In genomic region chr12:107932140-107932539, GRCm38 (mm10) we compare ENCODE assay signal across 21 mouse cellular contexts.
A peak's percentile ranks its signal among the peaks of the same experiment; 100 is the strongest.
DNase-seq lines count a peak whose midpoint lies in the region; ATAC-seq and TF ChIP-seq lines count a peak whose summit lies in the region.
"Had no signal": no experiment of that assay in that cellular context is flagged by ENCODE, and none has a peak within 500 bp of the region (broad histone marks: within the 10 kb centered on the region; RNA-seq: fewer than 3 reads in every experiment).

No protein-coding gene starts in this region.

- no peaks in the 10 kb centered on the region for H3K36me3 ChIP-seq in limb, embryonic 12.5 days
- H3K36me3 ChIP-seq in limb, embryonic 10.5 days = no peaks in the 10 kb centered on the region
- H3K36me3 ChIP-seq in forebrain, embryonic 10.5 days (replicated peaks) = no peaks in the 10 kb centered on the region
- no peaks in the 10 kb centered on the region for H3K36me3 ChIP-seq in hindbrain, embryonic 14.5 days (replicated peaks; ENCODE audit: control insufficient read depth, insufficient read depth)
- H3K36me3 ChIP-seq: heart, embryonic 10.5 days; intestine, embryonic 15.5 days; liver, embryonic 15.5 days; stomach, embryonic 15.5 days had no signal

- H3K4me3 ChIP-seq in limb, embryonic 12.5 days (replicated peaks) = no peak overlapping the region
- H3K4me3 ChIP-seq in limb, embryonic 10.5 days = no peak overlapping the region
- H3K4me3 ChIP-seq in cortical plate, adult 2 months (ENCODE audit: insufficient read depth, low read length) = no peak overlapping the region
- no peak overlapping the region for H3K4me3 ChIP-seq in forebrain, embryonic 10.5 days
- no peak overlapping the region for H3K4me3 ChIP-seq in hindbrain, embryonic 14.5 days (replicated peaks; ENCODE audit: low read length)
- H3K4me3 ChIP-seq: erythroblast, embryonic 14.5 days; heart, embryonic 10.5 days; intestine, embryonic 15.5 days; left cerebral cortex, adult 2 months; liver, embryonic 15.5 days; megakaryocyte, embryonic 14.5 days; stomach, embryonic 15.5 days had no signal

- no peak overlapping the region for H3K4me2 ChIP-seq in limb, embryonic 12.5 days
- no peak overlapping the region for H3K4me2 ChIP-seq in hindbrain, embryonic 14.5 days (replicated peaks)
- H3K4me2 ChIP-seq: liver, embryonic 15.5 days had no signal

- H3K4me1 ChIP-seq in limb, embryonic 12.5 days (replicated peaks) = peaks cover 71% of the 10 kb centered on the region
- peaks cover 72% of the 10 kb centered on the region for H3K4me1 ChIP-seq in limb, embryonic 10.5 days
- peaks cover 13% of the 10 kb centered on the region for H3K4me1 ChIP-seq in cortical plate, adult 2 months (ENCODE audit: control insufficient read depth, insufficient read depth, low read length)
- peaks cover 92% of the 10 kb centered on the region for H3K4me1 ChIP-seq in forebrain, embryonic 10.5 days
- peaks cover 75% of the 10 kb centered on the region for H3K4me1 ChIP-seq in hindbrain, embryonic 14.5 days (replicated peaks; ENCODE audit: control insufficient read depth, insufficient read depth, low read length)
- H3K4me1 ChIP-seq: liver, embryonic 15.5 days; megakaryocyte, embryonic 14.5 days had no signal

- TF ChIP-seq CTCF in cortical plate, adult 2 months (IDR thresholded peaks at IDR 0.05; ENCODE audit: extremely low read depth, insufficient read depth, low read length) = no peak

- 41% methylated on average over 12 of the region's 12 CpGs for WGBS in limb, embryonic 12.5 days
- 88% methylated on average over 12 of the region's 12 CpGs for WGBS in limb, embryonic 10.5 days
- 57% methylated on average over 12 of the region's 12 CpGs for WGBS in forebrain, embryonic 10.5 days
- WGBS in hindbrain, embryonic 14.5 days = 31% methylated on average over 12 of the region's 12 CpGs

- no peaks in the 10 kb centered on the region for H3K9me3 ChIP-seq in limb, embryonic 12.5 days
- H3K9me3 ChIP-seq in limb, embryonic 10.5 days (replicated peaks) = no peaks in the 10 kb centered on the region
- H3K9me3 ChIP-seq in forebrain, embryonic 10.5 days = no peaks in the 10 kb centered on the region
- H3K9me3 ChIP-seq in hindbrain, embryonic 14.5 days (ENCODE audit: control insufficient read depth, low read length) = no peaks in the 10 kb centered on the region
- H3K9me3 ChIP-seq: heart, embryonic 10.5 days; intestine, embryonic 15.5 days; liver, embryonic 15.5 days; stomach, embryonic 15.5 days had no signal

- no peak for ATAC-seq in limb, embryonic 12.5 days (ENCODE audit: insufficient number of reproducible peaks, insufficient read depth, low FRiP score, low TSS enrichment, low read depth)
- no peak for ATAC-seq in hindbrain, embryonic 14.5 days (ENCODE audit: low FRiP score)
- ATAC-seq: intestine, embryonic 15.5 days; lung, postnatal 0 days; Patski had no signal

- no peak for DNase-seq in limb, embryonic 10.5 days (ENCODE audit: low spot score)
- DNase-seq in forebrain, embryonic 10.5 days (ENCODE audit: extremely low spot score, low spot score) = no peak
- DNase-seq in hindbrain, embryonic 14.5 days (ENCODE audit: low spot score) = no peak
- DNase-seq in frontal cortex, postnatal 10 days (ENCODE audit: low spot score in 2 of 2) = no peak
- no peak for DNase-seq in heart, postnatal 10 days
- DNase-seq: adrenal gland, postnatal 36 days; cerebellum, adult 8-10 months; gastrocnemius, postnatal 36 days; right cerebral cortex, postnatal 14 days; thymus, postnatal 14 days had no signal

- intact Hi-C loops in heart, postnatal 10 days (cut with DNase I) = no loop called here

- no peak overlapping the region for H3K9ac ChIP-seq in limb, embryonic 12.5 days (replicated peaks)
- no peak overlapping the region for H3K9ac ChIP-seq in hindbrain, embryonic 14.5 days
- H3K9ac ChIP-seq: intestine, embryonic 15.5 days; liver, embryonic 15.5 days; stomach, embryonic 15.5 days had no signal

- 0 out of 2 replicates have a peak overlapping the region, but pooled peaks have one; percentile 82 for H3K27ac ChIP-seq in limb, embryonic 12.5 days
- H3K27ac ChIP-seq in limb, embryonic 10.5 days = no peak overlapping the region
- H3K27ac ChIP-seq in cortical plate, adult 2 months (ENCODE audit: insufficient read depth, low read length) = 0 out of 2 replicates have a peak overlapping the region, but pooled peaks have one; percentile 24
- H3K27ac ChIP-seq in forebrain, embryonic 10.5 days = peak overlapping the region; percentile 65; the same call in 1 of the 2 replicates
- peak overlapping the region; percentile 16; the same call in 1 of the 2 replicates for H3K27ac ChIP-seq in hindbrain, embryonic 14.5 days
- H3K27ac ChIP-seq: left cerebral cortex, adult 2 months; liver, embryonic 15.5 days; stomach, embryonic 15.5 days had no signal

- no peaks in the 10 kb centered on the region for H3K27me3 ChIP-seq in limb, embryonic 12.5 days
- H3K27me3 ChIP-seq in limb, embryonic 10.5 days (ENCODE audit: low read depth, poor library complexity, severe bottlenecking) = no peaks in the 10 kb centered on the region
- H3K27me3 ChIP-seq in forebrain, embryonic 10.5 days (ENCODE audit: poor library complexity, severe bottlenecking) = no peaks in the 10 kb centered on the region
- no peaks in the 10 kb centered on the region for H3K27me3 ChIP-seq in hindbrain, embryonic 14.5 days (ENCODE audit: control insufficient read depth, insufficient read depth, low read length)
- H3K27me3 ChIP-seq: intestine, embryonic 15.5 days; liver, embryonic 15.5 days; megakaryocyte, embryonic 14.5 days; Patski; stomach, embryonic 15.5 days had no signal

- TF ChIP-seq POLR2A in cortical plate, adult 2 months (IDR thresholded peaks at IDR 0.05; ENCODE audit: extremely low read depth, insufficient read depth, low read length) = no peak
